ENCODE assay signal across 9 mouse cellular contexts in the genomic region with DNA sequence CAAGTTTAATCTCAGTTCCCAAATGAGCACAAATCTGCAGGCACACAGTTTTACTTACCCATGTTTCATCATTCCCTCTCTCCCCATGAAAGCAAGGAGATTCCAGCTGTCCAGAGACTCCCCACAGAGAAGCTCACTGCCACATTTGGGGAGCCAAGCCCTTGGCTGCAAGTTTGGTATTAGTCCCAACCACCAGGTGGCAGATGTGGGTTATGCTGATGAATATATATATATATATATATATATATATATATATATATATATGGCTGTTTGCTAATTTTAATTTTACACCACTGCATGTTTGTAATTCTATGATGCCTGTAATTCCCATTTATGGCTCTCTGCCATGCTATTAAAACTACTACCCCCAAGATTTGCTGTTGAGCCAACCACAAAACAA.
DNase-seq lines count a peak whose midpoint lies in the region; ATAC-seq and TF ChIP-seq lines count a peak whose summit lies in the region.
"Had no signal": no experiment of that assay in that cellular context is flagged by ENCODE, and none has a peak within 500 bp of the region (broad histone marks: within the 10 kb centered on the region; RNA-seq: fewer than 3 reads in every experiment).

No protein-coding gene starts in this region.

- TF ChIP-seq EP300 in heart, adult 2 months (IDR thresholded peaks at IDR 0.05; ENCODE audit: insufficient read depth, low read depth, low read length) = no peak

- H3K79me2 ChIP-seq in heart, adult 2 months (replicated peaks; ENCODE audit: control insufficient read depth, insufficient read depth, low read length) = no peaks in the 10 kb centered on the region

- no peak overlapping the region for H3K4me3 ChIP-seq in heart, adult 2 months
- H3K4me3 ChIP-seq in midbrain, embryonic 14.5 days (replicated peaks; ENCODE audit: low read depth, low read length) = no peak overlapping the region
- no peak overlapping the region for H3K4me3 ChIP-seq in midbrain, embryonic 16.5 days (ENCODE audit: low read depth, low read length)

- no peak for ATAC-seq in midbrain, embryonic 14.5 days (ENCODE audit: low FRiP score, low TSS enrichment)
- ATAC-seq in midbrain, embryonic 16.5 days = no peak
- no peak for ATAC-seq in monocyte, adult 5-6 weeks (replicated peaks; ENCODE audit: insufficient number of reproducible peaks, low FRiP score, low TSS enrichment, poor library complexity, severe bottlenecking)

- H3K9ac ChIP-seq in heart, adult 2 months (ENCODE audit: low read depth, low read length) = no peak overlapping the region
- H3K9ac ChIP-seq in midbrain, embryonic 14.5 days (replicated peaks; ENCODE audit: low read length) = no peak overlapping the region
- H3K9ac ChIP-seq in midbrain, embryonic 16.5 days (ENCODE audit: low read depth, low read length) = no peak overlapping the region

- H3K4me1 ChIP-seq in heart, adult 2 months (ENCODE audit: control insufficient read depth, insufficient read depth, low read length) = no peaks in the 10 kb centered on the region
- no peaks in the 10 kb centered on the region for H3K4me1 ChIP-seq in midbrain, embryonic 14.5 days (ENCODE audit: control insufficient read depth, insufficient read depth, low read length)
- H3K4me1 ChIP-seq in midbrain, embryonic 16.5 days (ENCODE audit: control insufficient read depth, insufficient read depth, low read length) = no peaks in the 10 kb centered on the region

- TF ChIP-seq POLR2A in heart, adult 2 months (IDR thresholded peaks at IDR 0.05; ENCODE audit: insufficient read depth, low read depth, low read length) = no peak

- no peak overlapping the region for H3K27ac ChIP-seq in heart, adult 2 months
- H3K27ac ChIP-seq in midbrain, embryonic 14.5 days (replicated peaks; ENCODE audit: low read depth, low read length) = no peak overlapping the region
- no peak overlapping the region for H3K27ac ChIP-seq in midbrain, embryonic 16.5 days (ENCODE audit: low read length)
- H3K27ac ChIP-seq: macrophage had no signal

- H3K9me3 ChIP-seq in midbrain, embryonic 14.5 days (ENCODE audit: control insufficient read depth, low read length) = no peaks in the 10 kb centered on the region
- no peaks in the 10 kb centered on the region for H3K9me3 ChIP-seq in midbrain, embryonic 16.5 days (replicated peaks; ENCODE audit: control insufficient read depth, low read length, poor library complexity, severe bottlenecking)

- TF ChIP-seq CTCF in heart, adult 2 months (IDR thresholded peaks at IDR 0.05) = peak; percentile 63

- intact Hi-C loops in heart, adult 2 months (cut with DNase I) = loop anchor here (2.0 to 10.0 kb wide), 3 partner anchors 91 to 581 kb away; no protein-coding TSS in a partner anchor
- intact Hi-C loops in heart, postnatal 25 days (cut with DNase I) = loop anchor here (2.0 to 5.0 kb wide), 3 partner anchors 94 to 579 kb away; no protein-coding TSS in a partner anchor

- DNase-seq in heart, adult 2 months = no peak
- no peak for DNase-seq in heart, postnatal 25 days (ENCODE audit: low spot score)
- peak; percentile 58 for DNase-seq in midbrain, embryonic 14.5 days
- peak; percentile 9 for DNase-seq in cerebellum, adult 8-10 months
- peak; percentile 15 for DNase-seq in lung, postnatal 36 days
- no peak for DNase-seq in layer of hippocampus, postnatal 36 days

- H3K4me2 ChIP-seq in midbrain, embryonic 14.5 days (ENCODE audit: low read length) = no peak overlapping the region
- H3K4me2 ChIP-seq in midbrain, embryonic 16.5 days (ENCODE audit: low read length) = no peak overlapping the region

- H3K36me3 ChIP-seq in heart, adult 2 months (ENCODE audit: control insufficient read depth, insufficient read depth, low read length) = no peaks in the 10 kb centered on the region
- no peaks in the 10 kb centered on the region for H3K36me3 ChIP-seq in midbrain, embryonic 14.5 days (ENCODE audit: control insufficient read depth, insufficient read depth, low read length)
- no peaks in the 10 kb centered on the region for H3K36me3 ChIP-seq in midbrain, embryonic 16.5 days (ENCODE audit: control insufficient read depth, insufficient read depth, low read length)

- H3K27me3 ChIP-seq in heart, adult 2 months (ENCODE audit: control insufficient read depth, insufficient read depth, low read length) = no peaks in the 10 kb centered on the region
- no peaks in the 10 kb centered on the region for H3K27me3 ChIP-seq in midbrain, embryonic 14.5 days (ENCODE audit: control insufficient read depth, insufficient read depth, low read length)
- peaks cover 3% of the 10 kb centered on the region; the same call in 1 of the 2 replicates for H3K27me3 ChIP-seq in midbrain, embryonic 16.5 days (ENCODE audit: control insufficient read depth, insufficient read depth, low read depth, low read length)

Comparison
In these comparisons a context has a peak if more than half of its experiments do, and no peak if none do; other contexts are left out.
1. DNase-seq: peak in midbrain, embryonic 14.5 days (single experiment), cerebellum, adult 8-10 months (single experiment) and lung, postnatal 36 days (single experiment); none in heart, adult 2 months (0 of 2), heart, postnatal 25 days (single experiment) and layer of hippocampus, postnatal 36 days (0 of 2).